Mouse (Mus musculus): ENCODE data around the gene Vdac1. TPM values are rescaled to one million over a fixed set of nuclear protein-coding genes. Genes with fewer than 3 reads are reported as not detected.

Gene Vdac1
- polyA plus RNA-seq, 1 experiment from 2014 or later: 204 TPM

- H3K36me3 ChIP-seq (replicated peaks): peaks cover 8% of the 10 kb centered on the region; the same call in 1 of the 2 replicates
- H3K9me3 ChIP-seq: no peaks in the 10 kb centered on the region
- no peak overlapping the region for H3K27ac ChIP-seq (replicated peaks)
- H3K4me1 ChIP-seq: peaks cover 52% of the 10 kb centered on the region
- no peak for DNase-seq (ENCODE audit: low spot score)
- no peaks in the 10 kb centered on the region for H3K27me3 ChIP-seq (replicated peaks; ENCODE audit: low read depth, poor library complexity, severe bottlenecking)
- no peak overlapping the region for H3K4me3 ChIP-seq
- 94% methylated on average over 5 of the region's 5 CpGs for WGBS
These were observed 5.7 kb downstream of the Vdac1 start for GRCm38 (mm10) chr11:52366358-52366757.

GRCm38 (mm10) chr11:52368176-52368985 is 7.7 kb downstream of the Vdac1 start:
- Histone ChIP-seq H3K9me3 (no peaks in the 10 kb centered on the region), H3K27ac (replicated peaks) (no peak overlapping the region), H3K4me1 (peaks cover 33% of the 10 kb centered on the region), H3K4me3 (no peak overlapping the region), H3K27me3 (replicated peaks; ENCODE audit: low read depth, poor library complexity, severe bottlenecking) (no peaks in the 10 kb centered on the region), H3K36me3 (replicated peaks) (peaks cover 14% of the 10 kb centered on the region)
- WGBS: 82% methylated on average over 10 of the region's 10 CpGs
- no peak for DNase-seq (ENCODE audit: low spot score)

- 87% methylated on average over 9 of the region's 9 CpGs for WGBS
- DNase-seq (ENCODE audit: low spot score): no peak
- H3K4me1 ChIP-seq: peaks cover 22% of the 10 kb centered on the region
- H3K9me3 ChIP-seq: no peaks in the 10 kb centered on the region
- peaks cover 15% of the 10 kb centered on the region for H3K36me3 ChIP-seq (replicated peaks)
- no peaks in the 10 kb centered on the region for H3K27me3 ChIP-seq (replicated peaks; ENCODE audit: low read depth, poor library complexity, severe bottlenecking)
- H3K4me3 ChIP-seq: no peak overlapping the region
- no peak overlapping the region for H3K27ac ChIP-seq (replicated peaks)
These were observed 8.8 kb downstream of the Vdac1 start for GRCm38 (mm10) chr11:52369252-52370134.

GRCm38 (mm10) chr11:52370135-52370452 is 9.4 kb downstream of the Vdac1 start:
- H3K27ac ChIP-seq (replicated peaks): no peak overlapping the region
- no peaks in the 10 kb centered on the region for H3K9me3 ChIP-seq
- no peaks in the 10 kb centered on the region for H3K27me3 ChIP-seq (replicated peaks; ENCODE audit: low read depth, poor library complexity, severe bottlenecking)
- H3K4me1 ChIP-seq: peaks cover 16% of the 10 kb centered on the region
- DNase-seq (ENCODE audit: low spot score): no peak
- H3K36me3 ChIP-seq (replicated peaks): peaks cover 21% of the 10 kb centered on the region
- no peak overlapping the region for H3K4me3 ChIP-seq
- WGBS: 94% methylated on average over 2 of the region's 2 CpGs

- Histone ChIP-seq H3K4me3 (no peak overlapping the region), H3K27me3 (replicated peaks; ENCODE audit: low read depth, poor library complexity, severe bottlenecking) (no peaks in the 10 kb centered on the region), H3K36me3 (replicated peaks) (peaks cover 26% of the 10 kb centered on the region), H3K27ac (replicated peaks) (no peak overlapping the region), H3K4me1 (peaks cover 12% of the 10 kb centered on the region), H3K9me3 (no peaks in the 10 kb centered on the region)
- no peak for DNase-seq (ENCODE audit: low spot score)
- 70% methylated on average over 2 of the region's 2 CpGs for whole genome bisulfite sequencing
These were observed 9.9 kb downstream of the Vdac1 start for GRCm38 (mm10) chr11:52370538-52370937.

GRCm38 (mm10) chr11:52373841-52374240 is 13.2 kb downstream of the Vdac1 start:
- Histone ChIP-seq H3K36me3 (replicated peaks) (peaks cover 53% of the 10 kb centered on the region), H3K4me1 (peaks cover 6% of the 10 kb centered on the region; the same call in 1 of the 2 replicates), H3K27ac (replicated peaks) (no peak overlapping the region), H3K27me3 (replicated peaks; ENCODE audit: low read depth, poor library complexity, severe bottlenecking) (no peaks in the 10 kb centered on the region), H3K4me3 (no peak overlapping the region), H3K9me3 (no peaks in the 10 kb centered on the region)
- 87% methylated on average over 7 of the region's 7 CpGs for WGBS
- DNase-seq (ENCODE audit: low spot score): no peak

GRCm38 (mm10) chr11:52374340-52374739 is 13.7 kb downstream of the Vdac1 start:
- peak; percentile 69 for DNase-seq (ENCODE audit: low spot score)
- no peak overlapping the region for H3K27ac ChIP-seq (replicated peaks)
- peaks cover 58% of the 10 kb centered on the region for H3K36me3 ChIP-seq (replicated peaks)
- H3K27me3 ChIP-seq (replicated peaks; ENCODE audit: low read depth, poor library complexity, severe bottlenecking): no peaks in the 10 kb centered on the region
- H3K4me1 ChIP-seq: peaks cover 6% of the 10 kb centered on the region; the same call in 1 of the 2 replicates
- H3K9me3 ChIP-seq: no peaks in the 10 kb centered on the region
- 67% methylated on average over 6 of the region's 6 CpGs for WGBS
- H3K4me3 ChIP-seq: no peak overlapping the region

- Histone ChIP-seq H3K4me3 (no peak overlapping the region), H3K36me3 (replicated peaks) (peaks cover 84% of the 10 kb centered on the region), H3K27me3 (replicated peaks; ENCODE audit: low read depth, poor library complexity, severe bottlenecking) (no peaks in the 10 kb centered on the region), H3K27ac (replicated peaks) (no peak overlapping the region), H3K4me1 (no peaks in the 10 kb centered on the region), H3K9me3 (no peaks in the 10 kb centered on the region)
- no peak for DNase-seq (ENCODE audit: low spot score)
- WGBS: 92% methylated on average over 4 of the region's 4 CpGs
These were observed 16.9 kb downstream of the Vdac1 start for GRCm38 (mm10) chr11:52377579-52377978.

- Histone ChIP-seq H3K4me1 (no peaks in the 10 kb centered on the region), H3K4me3 (no peak overlapping the region), H3K36me3 (replicated peaks) (peaks cover 96% of the 10 kb centered on the region), H3K9me3 (no peaks in the 10 kb centered on the region), H3K27me3 (replicated peaks; ENCODE audit: low read depth, poor library complexity, severe bottlenecking) (no peaks in the 10 kb centered on the region), H3K27ac (replicated peaks) (no peak overlapping the region)
- 92% methylated on average over 3 of the region's 3 CpGs for WGBS
- no peak for DNase-seq (ENCODE audit: low spot score)
These were observed 18.6 kb downstream of the Vdac1 start for GRCm38 (mm10) chr11:52379241-52379640.

GRCm38 (mm10) chr11:52383741-52384140 is 23.1 kb downstream of the Vdac1 start:
- Histone ChIP-seq H3K4me3 (no peak overlapping the region), H3K9me3 (no peaks in the 10 kb centered on the region), H3K4me1 (no peaks in the 10 kb centered on the region), H3K27me3 (replicated peaks; ENCODE audit: low read depth, poor library complexity, severe bottlenecking) (no peaks in the 10 kb centered on the region), H3K27ac (replicated peaks) (no peak overlapping the region), H3K36me3 (replicated peaks) (peaks cover 96% of the 10 kb centered on the region)
- 94% methylated on average over 14 of the region's 14 CpGs for WGBS
- DNase-seq (ENCODE audit: low spot score): no peak

GRCm38 (mm10) chr11:52384667-52385066 is 24.0 kb downstream of the Vdac1 start:
- WGBS: 58% methylated on average over 3 of the region's 3 CpGs
- DNase-seq (ENCODE audit: low spot score): no peak
- H3K4me1 ChIP-seq: no peaks in the 10 kb centered on the region
- H3K27me3 ChIP-seq (replicated peaks; ENCODE audit: low read depth, poor library complexity, severe bottlenecking): no peaks in the 10 kb centered on the region
- no peak overlapping the region for H3K4me3 ChIP-seq
- H3K36me3 ChIP-seq (replicated peaks): peaks cover 95% of the 10 kb centered on the region
- no peak overlapping the region for H3K27ac ChIP-seq (replicated peaks)
- H3K9me3 ChIP-seq: no peaks in the 10 kb centered on the region

- H3K4me3 ChIP-seq: no peak overlapping the region
- 83% methylated on average over 3 of the region's 3 CpGs for WGBS
- H3K4me1 ChIP-seq: no peaks in the 10 kb centered on the region
- H3K36me3 ChIP-seq (replicated peaks): peaks cover 89% of the 10 kb centered on the region
- H3K27ac ChIP-seq (replicated peaks): no peak overlapping the region
- no peak for DNase-seq (ENCODE audit: low spot score)
- no peaks in the 10 kb centered on the region for H3K27me3 ChIP-seq (replicated peaks; ENCODE audit: low read depth, poor library complexity, severe bottlenecking)
- no peaks in the 10 kb centered on the region for H3K9me3 ChIP-seq
These were observed 26.2 kb downstream of the Vdac1 start for GRCm38 (mm10) chr11:52386892-52387291.

GRCm38 (mm10) chr11:52388150-52388549 is 27.5 kb downstream of the Vdac1 start:
- H3K4me1 ChIP-seq: no peaks in the 10 kb centered on the region
- no peaks in the 10 kb centered on the region for H3K9me3 ChIP-seq
- no peak for DNase-seq (ENCODE audit: low spot score)
- H3K27ac ChIP-seq (replicated peaks): no peak overlapping the region
- H3K27me3 ChIP-seq (replicated peaks; ENCODE audit: low read depth, poor library complexity, severe bottlenecking): no peaks in the 10 kb centered on the region
- WGBS: 92% methylated on average over 12 of the region's 12 CpGs
- H3K36me3 ChIP-seq (replicated peaks): peaks cover 76% of the 10 kb centered on the region
- H3K4me3 ChIP-seq: no peak overlapping the region
